Mouse (Mus musculus) CH12.LX (cell line): Measurements from ENCODE around the gene Tmem184a. TPM values are rescaled to one million over a fixed set of nuclear protein-coding genes. Genes with fewer than 3 reads are reported as not detected.

ENCODE experiments used
- DNase-seq: peaks from one replicate; pipeline ENCODE4 v3.0.0-alpha.2; 2013; ENCODE audit errors: extremely low read depth
- H3K27ac ChIP-seq: 2 replicates; pipeline ENCODE4 v1.5.1; 2012; ENCODE audit warnings: low read depth, mild to moderate bottlenecking, control low read depth, moderate library complexity; ENCODE audit not compliant: insufficient read depth
- H3K27me3 ChIP-seq: replicated peaks from 2 replicates; pipeline ENCODE3; 2012; ENCODE audit warnings: inconsistent platforms
- H3K36me3 ChIP-seq, 2 experiments: replicated peaks in 1 of 2; 2 replicates each; pipeline versions ENCODE3 to v1.6.1; 2012; ENCODE audit warnings: inconsistent platforms in 1 of 2, low read length in 1 of 2, mild to moderate bottlenecking in 1 of 2, mixed read lengths in 1 of 2, moderate library complexity in 1 of 2; ENCODE audit not compliant: control insufficient read depth in 1 of 2, insufficient read depth in 1 of 2
- H3K4me1 ChIP-seq, 2 experiments: 2 replicates each; pipeline ENCODE4 v1.6.1; 2012; ENCODE audit warnings: inconsistent platforms in 1 of 2, moderate library complexity in 1 of 2; ENCODE audit not compliant: insufficient read depth in 2 of 2, control insufficient read depth in 1 of 2
- H3K4me2 ChIP-seq: 2 replicates; pipeline ENCODE4 v1.6.1; 2012; ENCODE audit warnings: low read depth, mild to moderate bottlenecking, control low read depth; ENCODE audit not compliant: poor library complexity, insufficient read depth, severe bottlenecking
- H3K4me3 ChIP-seq, 3 experiments: fragments of 150-350 bp in 1 of 3; sonication (generic) in 1 of 3; replicated peaks in 1 of 3; 2 replicates each; pipeline versions ENCODE3 to v1.5.1; 2011 to 2012; ENCODE audit warnings: low read depth in 2 of 3, low read length in 2 of 3, mild to moderate bottlenecking in 2 of 3, moderate library complexity in 2 of 3, control low read depth in 1 of 3, improper control_type of control experiment in 1 of 3, inconsistent platforms in 1 of 3, mixed read lengths in 1 of 3; ENCODE audit not compliant: poor library complexity in 1 of 3
- H3K79me2 ChIP-seq: replicated peaks from 2 replicates; pipeline ENCODE4 v1.6.1; 2012; ENCODE audit warnings: mild to moderate bottlenecking, moderate library complexity; ENCODE audit not compliant: control insufficient read depth, poor library complexity, insufficient read depth, severe bottlenecking; ENCODE audit errors: extremely low read depth
- H3K9ac ChIP-seq: 2 replicates; pipeline ENCODE4 v1.6.1; 2012; ENCODE audit warnings: low read depth, mild to moderate bottlenecking, control low read depth, moderate library complexity; ENCODE audit not compliant: insufficient read depth
- H3K9me3 ChIP-seq: replicated peaks from 2 replicates; pipeline ENCODE3; 2012; ENCODE audit warnings: low read length, inconsistent platforms, mixed read lengths
- CHD1 ChIP-seq: IDR thresholded peaks from 2 replicates; pipeline ENCODE4 v1.6.1; 2012; ENCODE audit warnings: low read depth, low read length, improper control_type of control experiment, inconsistent platforms
- ETS1 ChIP-seq: conservative IDR thresholded peaks from 2 replicates; pipeline ENCODE4 v1.6.1; 2012; ENCODE audit warnings: low read depth, mild to moderate bottlenecking, inconsistent platforms, low read length, improper control_type of control experiment, moderate library complexity
- HCFC1 ChIP-seq: IDR thresholded peaks from 2 replicates; pipeline ENCODE4 v1.6.1; 2012; ENCODE audit warnings: low read depth, mild to moderate bottlenecking, inconsistent platforms, low read length, improper control_type of control experiment
- IRF4 ChIP-seq: IDR thresholded peaks from 2 replicates; pipeline ENCODE4 v1.6.1; 2014; ENCODE audit warnings: low read depth, mild to moderate bottlenecking, inconsistent platforms, low read length, improper control_type of control experiment
- JUN ChIP-seq: IDR thresholded peaks from 2 replicates; pipeline ENCODE4 v1.6.1; 2011; ENCODE audit warnings: low read depth, mild to moderate bottlenecking, low read length, improper control_type of control experiment, moderate library complexity; ENCODE audit not compliant: insufficient read depth
- JUND ChIP-seq: conservative IDR thresholded peaks from 2 replicates; pipeline ENCODE4 v1.6.1; 2011; ENCODE audit warnings: low read depth, low read length, improper control_type of control experiment
- MAX ChIP-seq: IDR thresholded peaks from 2 replicates; pipeline ENCODE4 v1.6.1; 2011; ENCODE audit warnings: low read length, improper control_type of control experiment
- MEF2A ChIP-seq: IDR thresholded peaks from 2 replicates; pipeline ENCODE4 v1.6.1; 2014; ENCODE audit warnings: low read depth, mild to moderate bottlenecking, inconsistent platforms, low read length, improper control_type of control experiment, borderline replicate concordance
- NELFE ChIP-seq: IDR thresholded peaks from 2 replicates; pipeline ENCODE4 v1.6.1; 2011; ENCODE audit warnings: low read depth, low read length, improper control_type of control experiment
- NRF1 ChIP-seq: IDR thresholded peaks from 2 replicates; pipeline ENCODE4 v1.6.1; 2014; ENCODE audit warnings: low read depth, mild to moderate bottlenecking, inconsistent platforms, low read length, improper control_type of control experiment, moderate library complexity
- PAX5 ChIP-seq: IDR thresholded peaks from 2 replicates; pipeline ENCODE4 v1.6.1; 2012; ENCODE audit warnings: low read length, inconsistent platforms, mixed read lengths
- POLR2A ChIP-seq: IDR thresholded peaks from 2 replicates; pipeline ENCODE4 v1.6.1; 2011; ENCODE audit warnings: low read depth, mild to moderate bottlenecking, improper control_type of control experiment, low read length
- RCOR1 ChIP-seq: conservative IDR thresholded peaks from 2 replicates; pipeline ENCODE4 v1.6.1; 2012; ENCODE audit warnings: low read depth, mild to moderate bottlenecking, inconsistent platforms, low read length, improper control_type of control experiment
- SIN3A ChIP-seq: IDR thresholded peaks from 2 replicates; pipeline ENCODE4 v1.6.1; 2012; ENCODE audit warnings: low read length, improper control_type of control experiment, inconsistent platforms
- SMC3 ChIP-seq: IDR thresholded peaks from 2 replicates; pipeline ENCODE4 v1.6.1; 2011; ENCODE audit warnings: low read depth, low read length, improper control_type of control experiment
- TBP ChIP-seq: conservative IDR thresholded peaks from 2 replicates; pipeline ENCODE4 v1.6.1; 2011; ENCODE audit warnings: low read depth, low read length, improper control_type of control experiment
- TCF12 ChIP-seq: IDR thresholded peaks from 2 replicates; pipeline ENCODE4 v1.6.1; 2014; ENCODE audit warnings: low read depth, mild to moderate bottlenecking, inconsistent platforms, low read length, improper control_type of control experiment
- ZKSCAN1 ChIP-seq: IDR thresholded peaks from 2 replicates; pipeline ENCODE4 v1.6.1; 2012; ENCODE audit warnings: low read depth, inconsistent platforms, low read length, improper control_type of control experiment, borderline replicate concordance
- ZNF384 ChIP-seq: IDR thresholded peaks from 2 replicates; pipeline ENCODE4 v1.6.1; 2012; ENCODE audit warnings: low read depth, low read length, improper control_type of control experiment, inconsistent platforms
- dilution Hi-C: fragments of 300-500 bp; cut with MboI; formaldehyde crosslinking; loops from 2 replicates; pipeline ENCODE4 v1.14.3; 2020; ENCODE audit warnings: low sequenced_read_pairs; ENCODE audit not compliant: extremely low pct_unique_long_range_greater_than_20kb, extremely low pct_ligation_motif_present
- in situ Hi-C: fragments of 300-500 bp; cut with MboI; formaldehyde crosslinking; loops from 3 replicates; pipeline ENCODE4 v1.14.3; 2019; ENCODE audit warnings: low sequenced_read_pairs, low pct_ligation_motif_present, low pct_unique_long_range_greater_than_20kb, mixed read lengths
- polyA plus RNA-seq: library from polyadenylated mRNA; unstranded; fragments of >175 nt; gene quantifications from 2 replicates; pipeline ENCODE4 v1.2.1, GENCODE M21; 2012; ENCODE audit warnings: low read depth; ENCODE audit not compliant: insufficient read length
- total RNA-seq, 2 experiments: library from RNA; depleted of rRNA; stranded (reverse); fragments of 300-350 nt in 1 of 2; fragments of >200 nt in 1 of 2; gene quantifications; 2 replicates each; pipeline ENCODE4 v1.2.3; 2012 to 2014

Gene Tmem184a
- total and polyA plus RNA-seq, 3 experiments: 0.16 to 0.20 TPM; not detected in 1

DNA sequence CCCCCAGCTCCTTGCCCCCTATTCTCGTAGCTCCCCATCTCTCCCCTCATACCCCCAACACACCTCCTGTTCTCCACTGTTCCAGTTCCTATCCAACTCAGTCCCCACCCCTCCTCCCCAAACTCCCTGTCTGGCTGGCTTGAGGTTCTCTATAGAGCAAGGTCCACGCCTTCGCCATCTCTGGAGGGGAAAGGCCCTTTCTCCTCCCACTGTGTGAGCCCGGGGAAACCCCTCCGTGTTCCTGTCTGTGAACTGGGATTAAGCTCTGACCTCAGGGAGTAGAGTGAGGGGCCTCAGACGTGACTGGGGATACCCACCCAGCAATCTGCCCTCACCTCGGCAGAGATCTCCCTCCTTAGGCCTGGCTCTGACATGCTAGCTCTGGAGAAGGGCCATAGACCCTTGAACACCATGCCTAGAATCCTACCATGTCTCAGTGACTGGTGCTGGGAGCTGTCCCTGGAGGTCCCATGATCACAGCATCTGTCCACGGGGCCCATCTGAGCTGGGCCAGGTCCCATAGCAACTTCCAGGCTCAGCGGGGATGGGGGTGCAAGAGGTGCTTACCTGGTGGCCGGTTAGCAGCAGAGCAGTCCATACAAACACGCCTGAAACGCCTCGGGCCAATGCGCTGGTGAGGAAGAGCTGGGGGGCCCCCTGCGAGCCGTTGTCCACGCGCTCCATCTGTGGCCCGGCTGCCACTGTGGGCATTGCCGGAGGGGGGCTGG lies 7.2 kb downstream of the Tmem184a start:
- peaks cover 16 to 24% of the 10 kb centered on the region in 2 experiments for H3K4me1 ChIP-seq
- TF ChIP-seq POLR2A: no peak
- no peak for TF ChIP-seq RCOR1
- TF ChIP-seq NRF1: no peak
- no peak for TF ChIP-seq MAX
- TF ChIP-seq PAX5: no peak
- TF ChIP-seq NELFE: no peak
- TF ChIP-seq SMC3: no peak
- TF ChIP-seq CHD1: no peak
- TF ChIP-seq ETS1: no peak
- TF ChIP-seq JUND: no peak
- TF ChIP-seq TCF12: no peak
- TF ChIP-seq, all 38 proteins: peak for 0
- Histone ChIP-seq H3K27ac (no peak overlapping the region), H3K9ac (no peak overlapping the region), H3K79me2 (no peaks in the 10 kb centered on the region), H3K36me3 (no peaks in the 10 kb centered on the region), H3K9me3 (peaks cover 3% of the 10 kb centered on the region), H3K4me3 (no peak overlapping the region), H3K4me2 (peak overlapping the region; percentile 7; the same call in 1 of the 2 replicates), H3K27me3 (peaks cover 13% of the 10 kb centered on the region)
- in situ Hi-C loops: no loop called here
- dilution Hi-C loops: no loop called here
- no peak for DNase-seq

- Histone ChIP-seq H3K9me3 (peaks cover 3% of the 10 kb centered on the region), H3K79me2 (no peaks in the 10 kb centered on the region), H3K4me2 (no peak overlapping the region; the same call in 1 of the 2 replicates), H3K4me1 (peaks cover 16 to 24% of the 10 kb centered on the region in 2 experiments), H3K27me3 (peaks cover 13% of the 10 kb centered on the region), H3K36me3 (no peaks in the 10 kb centered on the region), H3K9ac (no peak overlapping the region), H3K27ac (no peak overlapping the region), H3K4me3 (no peak overlapping the region)
- dilution Hi-C loops (no loop called here), in situ Hi-C loops (no loop called here)
- DNase-seq: no peak
- no peak for TF ChIP-seq POLR2A
- TF ChIP-seq SMC3: no peak
- TF ChIP-seq ZKSCAN1: no peak
- no peak for TF ChIP-seq JUN
- TF ChIP-seq TBP: no peak
- no peak for TF ChIP-seq ZNF384
- TF ChIP-seq SIN3A: no peak
- no peak for TF ChIP-seq ETS1
- no peak for TF ChIP-seq HCFC1
- no peak for TF ChIP-seq MAX
- TF ChIP-seq NELFE: no peak
- no peak for TF ChIP-seq MEF2A
- TF ChIP-seq IRF4: no peak
Observed at GRCm38 (mm10) chr5:139811677-139812397, 7.9 kb downstream of the Tmem184a start.
